Mouse (Mus musculus) retina, adult 2 months (tissue): ENCODE measurements around the gene Cuedc1.

ENCODE experiments used
- DNase-seq: peaks from one replicate; pipeline ENCODE4 v3.0.0-alpha.2; 2012; ENCODE audit warnings: low read depth, low spot score

Gene Cuedc1

DNA sequence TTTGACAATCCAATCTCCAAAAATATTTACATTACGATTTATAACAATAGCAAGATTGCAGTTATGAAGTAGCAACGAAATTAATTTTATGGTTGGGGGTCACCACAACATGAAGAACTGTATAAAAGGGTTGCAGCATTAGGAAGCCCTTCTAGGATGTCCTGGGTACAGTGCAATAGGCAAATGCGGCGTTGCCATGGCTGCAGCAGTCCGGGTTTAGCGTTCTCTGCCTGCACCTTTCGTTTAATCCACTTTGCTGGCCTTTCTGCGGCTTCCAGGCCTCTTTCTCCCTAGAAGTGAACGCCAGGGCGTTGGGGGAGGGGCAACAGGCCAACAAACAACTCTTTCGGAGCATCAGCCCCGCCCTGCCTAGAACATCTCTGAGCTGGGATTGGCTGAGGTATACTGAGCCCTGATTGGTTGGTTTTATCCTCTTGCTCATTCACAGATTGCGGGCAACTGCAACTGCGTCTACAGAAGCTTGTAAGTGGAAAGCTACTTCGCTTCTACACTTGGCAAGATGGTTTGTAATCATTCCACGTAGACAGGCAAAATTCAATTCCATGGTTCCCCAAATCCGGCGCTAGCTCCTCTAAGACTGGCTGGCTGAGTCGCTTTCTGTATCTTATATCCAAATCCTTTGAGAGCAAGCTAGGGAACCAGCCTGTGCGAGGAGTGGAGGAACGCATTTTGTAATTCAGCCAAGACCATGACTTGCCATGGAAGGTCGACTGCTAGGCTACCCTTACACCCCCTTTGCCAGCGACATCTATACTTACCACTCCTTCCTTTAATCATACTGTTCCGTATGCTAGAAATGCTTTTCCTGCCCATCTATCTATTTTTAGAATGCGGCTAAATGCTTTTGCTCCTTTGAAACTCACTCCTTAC is 10.9 kb upstream of the Cuedc1 start:
- DNase-seq: peak; percentile 81

DNA sequence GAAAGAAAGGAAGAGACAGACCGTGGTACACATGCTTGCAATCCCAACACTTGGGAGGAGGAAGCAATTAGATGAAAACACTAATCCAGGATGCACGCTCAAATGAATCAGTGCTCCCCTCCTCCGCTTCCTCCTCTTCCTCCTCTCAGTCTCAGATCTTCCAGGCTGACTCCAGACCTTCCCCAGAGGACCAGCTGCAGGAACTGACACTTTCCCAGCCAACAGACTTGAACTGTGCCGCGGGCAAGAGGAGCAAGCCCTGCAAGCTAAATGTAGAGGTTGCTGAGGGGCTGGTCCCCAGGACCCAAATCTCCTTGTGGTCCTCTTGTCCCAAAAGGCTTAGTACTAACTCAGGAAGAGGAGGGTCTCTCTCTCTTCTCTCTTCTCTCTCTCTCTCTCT is 8.7 kb upstream of the Cuedc1 start:
- DNase-seq: no peak

DNA sequence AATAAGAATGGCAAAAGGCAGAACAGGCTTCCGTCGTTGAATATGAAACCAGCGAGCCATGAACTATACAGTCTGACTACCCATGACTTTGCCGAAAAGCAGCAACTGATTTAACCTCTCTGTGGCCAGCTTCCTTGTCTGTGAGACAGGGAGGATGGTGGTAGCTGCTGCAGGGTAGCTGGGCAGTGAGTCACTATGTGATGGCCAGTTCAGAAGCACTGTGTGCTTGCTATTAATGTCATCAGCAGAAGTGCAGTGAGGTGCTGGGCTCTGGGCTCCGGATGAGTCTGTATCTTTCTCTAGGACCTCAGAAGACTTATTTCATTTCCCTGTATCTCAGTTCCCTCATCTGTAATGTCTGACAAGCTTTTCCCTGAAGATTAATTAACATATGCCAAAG is 7.6 kb upstream of the Cuedc1 start:
- no peak for DNase-seq

GRCm38 (mm10) chr11:88091949-88092348 is 5.9 kb upstream of the Cuedc1 start:
- no peak for DNase-seq

DNA sequence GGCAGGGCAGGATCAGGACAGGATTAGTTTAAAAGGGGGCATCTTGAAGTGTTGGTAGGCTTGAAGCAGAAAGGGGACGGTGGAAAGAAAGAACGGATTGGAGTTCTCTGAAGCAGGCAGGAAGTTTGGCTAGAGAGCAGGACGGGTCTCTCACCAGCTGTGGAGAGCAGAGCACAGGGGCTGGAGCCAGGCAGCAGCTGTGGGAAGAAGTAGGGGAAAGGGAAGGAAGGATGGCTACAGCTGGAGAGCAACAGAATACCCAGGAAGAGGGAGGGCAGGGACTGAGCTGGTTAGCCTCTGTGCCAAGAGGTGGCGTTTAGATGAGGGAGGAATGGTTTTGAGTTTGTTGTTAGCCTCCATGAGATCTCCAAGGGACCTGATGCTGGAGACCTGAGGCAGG is 685 bp upstream of the Cuedc1 start:
- DNase-seq: no peak

DNA sequence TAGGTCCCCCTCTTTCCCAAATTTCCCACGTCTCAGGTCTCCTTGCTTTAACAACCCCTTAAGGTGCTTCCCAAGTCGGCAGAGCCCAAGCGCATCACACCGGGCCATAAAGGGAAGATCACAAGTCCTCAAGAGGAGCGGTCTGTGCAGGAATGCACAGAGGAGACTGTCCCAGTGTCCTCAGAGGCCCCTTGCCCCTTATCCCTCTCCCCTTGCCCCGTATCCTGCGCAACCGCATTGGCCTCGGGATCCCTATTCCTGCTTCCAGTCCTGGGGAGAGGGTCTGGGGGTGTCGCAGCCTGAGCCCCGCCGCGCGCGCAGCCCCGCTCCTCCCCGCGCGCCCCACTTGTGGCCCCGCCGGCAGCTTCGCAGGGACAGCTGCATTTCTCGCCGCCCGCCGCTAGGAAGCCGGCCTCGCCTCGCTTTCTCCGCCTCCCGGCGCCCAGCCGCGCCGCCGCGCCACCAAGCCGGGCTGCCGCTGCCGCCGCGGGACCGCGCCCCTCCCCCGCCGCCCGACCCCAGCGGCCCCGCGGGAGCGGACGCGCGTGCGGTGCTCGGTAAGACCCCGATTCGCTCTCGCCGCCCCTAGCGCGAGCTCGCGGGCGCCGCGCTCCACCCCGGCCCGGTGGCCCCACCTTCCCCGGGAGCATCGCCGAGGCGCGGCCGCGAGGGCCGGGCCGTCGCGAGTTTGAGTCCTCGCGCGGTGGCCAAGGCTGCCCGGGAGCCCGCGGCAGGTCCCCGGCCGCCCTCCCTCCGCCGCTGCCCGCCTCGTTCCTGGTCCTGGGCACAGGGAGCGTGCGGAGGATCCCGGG is 1.1 kb downstream of the Cuedc1 start:
- DNase-seq: no peak

GRCm38 (mm10) chr11:88099599-88100023 is 1.8 kb downstream of the Cuedc1 start:
- DNase-seq: no peak

GRCm38 (mm10) chr11:88100170-88100569 is 2.3 kb downstream of the Cuedc1 start:
- no peak for DNase-seq

DNA sequence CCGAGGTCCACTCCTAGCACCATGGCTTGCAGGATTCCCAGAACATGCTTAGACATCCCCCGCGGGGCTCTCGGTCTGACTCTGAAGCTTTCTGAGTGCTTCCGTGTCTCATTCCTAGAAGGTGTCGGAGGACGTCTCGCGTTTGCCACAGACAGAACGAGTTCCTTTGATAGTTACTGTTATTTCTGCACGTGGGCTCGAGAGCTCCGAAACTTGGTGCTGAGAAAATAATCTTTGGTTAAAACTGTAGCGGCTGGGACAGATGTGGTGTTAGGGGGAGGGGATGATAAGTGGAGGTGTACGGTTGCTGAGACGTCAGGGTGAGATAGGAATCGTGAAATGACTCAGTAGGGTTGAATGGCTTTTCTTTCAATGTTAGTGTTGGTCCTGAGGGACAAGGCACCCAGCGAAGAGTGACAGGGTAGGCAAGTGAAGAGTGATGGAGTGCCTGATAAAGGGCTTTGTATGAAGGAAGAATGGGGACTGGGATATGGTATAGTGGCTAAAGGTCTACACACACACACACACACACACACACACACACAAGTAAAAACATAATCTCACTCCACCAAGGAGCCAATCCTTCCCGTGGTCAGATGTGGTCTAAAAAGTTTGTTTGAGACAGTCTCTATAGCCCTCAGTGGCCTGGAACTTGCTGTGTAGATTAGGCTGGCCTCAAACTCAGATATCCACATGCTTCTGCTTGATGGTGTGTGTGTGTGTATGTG is 5.5 kb downstream of the Cuedc1 start:
- no peak for DNase-seq

DNA sequence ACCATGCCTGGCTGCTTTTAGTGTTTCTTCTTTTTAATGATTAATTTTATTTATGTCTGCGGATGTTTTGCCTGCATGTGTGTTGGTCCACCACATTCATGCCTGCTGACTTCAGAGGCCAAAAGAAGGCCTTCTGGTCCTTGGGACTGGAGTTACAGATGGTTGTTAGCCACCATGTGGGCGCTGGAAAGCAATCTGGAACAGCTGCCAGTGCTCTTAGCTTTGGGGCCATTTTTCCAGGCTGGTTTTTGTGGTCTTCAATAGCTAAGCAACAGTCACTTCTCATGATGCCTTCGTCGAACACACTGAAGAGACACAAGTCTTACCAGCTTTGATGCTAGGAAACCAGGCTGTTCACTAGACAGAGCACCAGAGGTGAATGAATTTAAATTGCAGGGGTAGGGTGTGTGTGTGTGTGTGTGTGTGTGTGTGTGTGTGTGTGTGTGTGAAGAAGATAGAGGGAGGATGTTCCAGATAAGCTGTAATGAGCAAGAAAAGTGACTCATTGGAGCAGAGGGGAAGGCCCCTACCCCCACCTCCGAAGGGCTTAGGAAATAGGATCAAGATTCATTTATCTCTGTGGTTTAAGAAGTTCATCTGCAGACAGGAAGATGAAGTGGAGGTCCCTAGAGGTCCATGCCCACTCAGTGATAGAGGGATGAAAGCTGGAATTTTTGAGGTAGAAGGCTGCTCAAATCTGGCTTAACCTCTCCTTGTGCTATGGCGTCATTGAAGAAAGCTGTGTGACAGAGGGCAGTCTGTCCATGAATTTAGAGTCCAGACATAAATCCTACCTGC is 7.8 kb downstream of the Cuedc1 start:
- no peak for DNase-seq

GRCm38 (mm10) chr11:88106292-88106554 is 8.4 kb downstream of the Cuedc1 start:
- no peak for DNase-seq

- no peak for DNase-seq
These were observed 9.5 kb downstream of the Cuedc1 start for GRCm38 (mm10) chr11:88107365-88107764.

- no peak for DNase-seq
These were observed 12.3 kb downstream of the Cuedc1 start for GRCm38 (mm10) chr11:88110031-88110594.

DNA sequence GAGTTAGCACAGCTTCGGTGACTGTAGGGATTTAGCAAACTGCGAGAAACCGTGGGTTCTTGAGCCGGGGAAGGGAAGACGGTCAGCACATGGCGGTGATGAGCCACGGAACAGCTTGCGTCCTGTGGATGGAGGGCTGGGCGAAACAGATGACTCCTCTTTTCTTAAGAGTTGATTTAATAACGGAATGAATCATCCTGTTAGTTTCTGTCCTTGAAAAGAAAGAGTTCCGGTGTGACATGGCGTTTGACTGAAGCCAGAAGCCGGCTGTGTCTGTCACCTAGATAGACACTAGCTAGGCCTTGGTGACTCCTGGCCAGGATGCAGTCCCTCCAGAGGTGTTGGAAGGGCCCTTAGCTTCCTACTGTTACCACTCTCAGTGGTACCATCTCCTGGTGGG is 14.2 kb downstream of the Cuedc1 start:
- no peak for DNase-seq

- no peak for DNase-seq
These were observed 14.9 kb downstream of the Cuedc1 start for GRCm38 (mm10) chr11:88112677-88113333.

DNA sequence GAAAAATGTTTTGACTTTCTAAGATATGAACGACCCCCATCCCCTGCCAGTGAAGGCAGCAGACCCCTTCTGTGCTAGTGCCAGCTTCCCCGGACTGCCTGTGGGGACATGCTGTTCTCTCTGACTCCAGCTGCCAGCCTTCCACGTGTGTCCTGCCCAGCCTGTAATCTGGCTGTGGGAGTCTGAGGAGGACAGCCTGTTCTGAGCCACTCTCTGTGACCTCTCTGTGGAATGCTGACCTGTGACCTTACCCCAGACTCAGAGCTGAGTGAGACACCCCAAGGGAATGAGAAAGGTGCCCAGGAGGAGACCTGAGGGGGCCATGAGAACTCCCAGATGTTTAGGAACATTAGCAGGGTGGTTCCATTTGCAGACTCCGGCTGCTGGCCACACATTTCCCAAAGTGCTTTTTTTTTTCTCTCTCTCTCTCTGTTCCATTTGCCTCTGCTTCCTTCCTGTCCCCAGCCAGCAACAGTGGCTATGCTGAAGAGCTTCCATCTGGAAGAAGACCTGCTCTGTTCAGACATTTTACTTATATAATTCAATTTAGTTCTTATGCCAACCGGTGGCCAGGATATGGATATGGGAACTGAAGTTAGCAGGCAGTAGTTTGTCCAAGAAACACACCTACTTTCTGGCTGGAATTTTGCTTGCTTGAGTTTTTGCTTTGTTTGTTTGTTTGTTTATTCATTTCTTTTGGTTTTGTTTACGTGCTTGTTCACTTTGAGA is 15.8 kb downstream of the Cuedc1 start:
- DNase-seq: no peak

- no peak for DNase-seq
These were observed 17.0 kb downstream of the Cuedc1 start for GRCm38 (mm10) chr11:88114871-88115301.

- DNase-seq: no peak
These were observed 18.7 kb downstream of the Cuedc1 start for GRCm38 (mm10) chr11:88116568-88116967.

GRCm38 (mm10) chr11:88117356-88118090 is 19.7 kb downstream of the Cuedc1 start:
- no peak for DNase-seq
